Mouse (Mus musculus) heart, postnatal 25 days (tissue): ENCODE data around the gene Man1a. TPM values are rescaled to one million over a fixed set of nuclear protein-coding genes. Genes with fewer than 3 reads are reported as not detected.
A peak's percentile ranks its signal among the peaks of the same experiment; 100 is the strongest.

Experiments
- DNase-seq: peaks from one replicate; pipeline ENCODE4 v3.0.0; 2022; ENCODE audit warnings: low spot score
- intact Hi-C: fragments of 180-260 bp; cut with DNase I; formaldehyde crosslinking; loops from one replicate; pipeline ENCODE4 v1.15.1; 2025
- total RNA-seq, 2 experiments: library from RNA; stranded (reverse); gene quantifications; 2 replicates each; pipeline ENCODE4 v1.2.3; 2021

The Man1a gene
- total RNA-seq, 2 experiments from 2014 or later: 35.0 to 36.2 TPM

- intact Hi-C loops: no loop called here
- DNase-seq: no peak
These were observed 134.8 kb downstream of the Man1a start for GRCm38 (mm10) chr10:53941597-53941996.

GRCm38 (mm10) chr10:53938199-53938598, 138.2 kb downstream of the Man1a start:
- DNase-seq: no peak
- intact Hi-C loops: no loop called here

- intact Hi-C loops: no loop called here
- DNase-seq: no peak
These were observed 140.3 kb downstream of the Man1a start for GRCm38 (mm10) chr10:53936078-53936477.

DNA sequence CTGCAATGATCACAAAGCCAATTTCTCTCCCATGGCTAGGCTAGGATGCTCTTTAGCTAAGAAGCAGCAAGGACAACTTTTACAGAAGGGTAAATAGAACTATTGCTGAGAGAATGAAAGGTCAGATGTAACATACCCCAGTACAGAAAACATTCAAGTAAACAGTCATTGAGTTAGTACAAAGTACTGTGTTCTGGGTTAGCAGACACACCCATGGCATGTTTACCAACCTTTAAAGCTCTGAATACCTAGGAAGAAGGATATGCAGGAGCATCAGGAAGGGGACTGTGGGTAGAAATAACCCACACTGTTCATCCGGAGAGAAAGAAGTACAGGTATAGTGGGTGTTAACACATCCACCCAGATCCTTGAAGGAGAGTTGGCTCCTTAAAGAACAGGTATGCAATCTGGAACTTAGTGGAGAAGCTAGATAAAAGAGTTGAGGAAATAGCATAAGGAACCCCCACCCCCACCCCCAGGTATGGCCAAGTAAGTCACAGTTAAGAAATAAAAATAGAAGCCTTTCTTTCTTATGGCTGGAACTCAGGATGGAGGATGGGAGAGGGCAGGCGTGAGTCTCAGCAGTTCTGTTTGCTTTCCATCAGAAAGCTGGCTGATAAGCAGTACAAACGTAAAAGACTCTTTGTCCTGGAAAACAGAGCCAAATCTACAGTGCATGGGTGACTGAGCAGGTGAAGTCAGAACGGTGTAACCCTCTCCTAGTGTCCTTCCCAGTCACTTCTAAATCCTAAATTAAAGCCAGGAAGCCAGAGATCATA, 146.5 kb downstream of the Man1a start:
- DNase-seq: no peak
- intact Hi-C loops: no loop called here

DNA sequence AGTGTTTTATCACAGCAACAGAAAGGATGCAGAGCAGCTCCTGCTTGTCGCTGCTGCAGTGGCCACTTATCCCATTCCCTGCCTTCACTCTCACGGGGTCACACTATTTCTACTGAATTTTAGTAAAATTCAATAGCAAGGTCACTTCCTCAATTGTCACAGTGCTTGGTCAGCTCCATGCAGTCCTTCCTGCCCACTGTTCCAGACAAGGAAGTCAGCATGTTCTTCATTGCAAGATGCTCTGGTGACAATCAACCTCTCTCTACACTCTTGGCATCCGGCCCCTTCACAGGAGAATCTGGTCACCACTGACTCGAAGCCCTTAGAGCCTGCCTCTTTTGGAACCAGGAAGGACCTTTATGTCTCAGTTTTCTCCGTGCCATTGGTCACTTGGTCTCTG, 148.5 kb downstream of the Man1a start:
- DNase-seq: no peak
- intact Hi-C loops: no loop called here

- DNase-seq: no peak
- intact Hi-C loops: no loop called here
These were observed 151.0 kb downstream of the Man1a start for GRCm38 (mm10) chr10:53925456-53925855.

DNA sequence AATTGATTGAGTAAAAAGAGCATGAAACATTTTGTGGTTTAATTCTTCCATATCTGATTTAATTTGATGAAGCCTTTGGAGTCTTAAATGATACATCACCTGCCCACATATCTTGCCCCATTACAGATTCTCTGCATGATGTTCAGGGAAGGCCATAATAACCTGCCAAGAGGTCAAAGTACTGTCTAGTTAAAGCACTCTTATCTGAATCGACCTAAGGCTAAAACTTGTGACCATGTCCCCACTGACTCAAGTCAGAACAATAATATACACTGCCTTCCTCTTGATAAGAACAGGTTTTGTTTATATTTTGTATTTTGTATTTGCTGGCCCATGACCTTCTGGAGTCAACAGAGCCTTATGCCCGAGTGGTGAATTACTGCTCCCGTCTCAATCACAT, 154.2 kb downstream of the Man1a start:
- no peak for DNase-seq
- intact Hi-C loops: no loop called here

DNA sequence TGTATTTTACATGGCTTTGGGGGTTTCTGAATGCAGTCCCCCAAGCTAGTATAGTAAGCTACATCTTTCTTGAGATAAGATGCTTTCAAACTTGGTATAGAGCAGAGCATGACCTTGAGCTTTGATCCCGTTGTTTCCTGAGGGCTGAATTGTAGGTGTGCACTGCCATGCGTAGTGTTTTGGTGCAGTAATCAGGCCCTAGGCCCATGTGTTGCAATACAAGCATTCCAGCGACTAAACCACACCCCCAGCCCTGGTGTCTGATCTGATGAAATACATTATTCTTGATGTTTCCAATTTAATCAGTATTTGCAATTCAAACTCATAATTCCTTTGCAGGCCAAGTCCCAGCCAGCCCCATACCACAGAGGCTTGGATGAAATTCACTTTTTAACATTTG, 158.9 kb downstream of the Man1a start:
- intact Hi-C loops: no loop called here
- DNase-seq: no peak

GRCm38 (mm10) chr10:53915719-53916118, 160.7 kb downstream of the Man1a start:
- intact Hi-C loops: no loop called here
- no peak for DNase-seq

DNA sequence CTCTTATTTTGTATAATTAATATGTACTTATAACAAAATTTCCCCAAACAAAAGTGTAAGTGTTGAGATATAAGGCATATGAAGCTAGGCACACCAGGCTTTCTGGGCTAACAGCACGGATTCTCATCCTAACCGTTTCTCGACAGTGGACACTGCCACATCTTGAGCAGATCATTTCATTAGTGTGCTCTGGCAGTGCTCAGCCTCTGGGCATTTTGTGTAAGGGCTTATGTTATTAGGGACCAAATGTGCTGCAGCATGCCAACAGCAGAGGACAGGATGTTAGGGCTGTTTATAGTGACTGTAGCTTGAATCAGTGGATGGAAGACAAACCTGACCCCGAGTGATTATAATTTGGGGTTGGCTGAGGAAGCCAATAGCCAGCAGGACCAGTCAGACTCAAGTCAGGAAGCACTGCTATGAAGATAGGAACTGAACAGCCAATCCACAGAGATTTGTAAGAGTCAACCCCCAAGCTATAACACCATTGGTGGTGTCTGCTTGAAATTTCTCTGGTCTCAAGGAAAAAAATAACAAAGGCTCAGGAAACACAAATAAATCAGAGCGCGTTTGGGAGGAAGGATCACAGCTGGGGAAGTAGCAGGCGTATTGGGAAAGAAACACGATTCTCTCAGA, 161.3 kb downstream of the Man1a start:
- intact Hi-C loops: no loop called here
- DNase-seq: no peak

DNA sequence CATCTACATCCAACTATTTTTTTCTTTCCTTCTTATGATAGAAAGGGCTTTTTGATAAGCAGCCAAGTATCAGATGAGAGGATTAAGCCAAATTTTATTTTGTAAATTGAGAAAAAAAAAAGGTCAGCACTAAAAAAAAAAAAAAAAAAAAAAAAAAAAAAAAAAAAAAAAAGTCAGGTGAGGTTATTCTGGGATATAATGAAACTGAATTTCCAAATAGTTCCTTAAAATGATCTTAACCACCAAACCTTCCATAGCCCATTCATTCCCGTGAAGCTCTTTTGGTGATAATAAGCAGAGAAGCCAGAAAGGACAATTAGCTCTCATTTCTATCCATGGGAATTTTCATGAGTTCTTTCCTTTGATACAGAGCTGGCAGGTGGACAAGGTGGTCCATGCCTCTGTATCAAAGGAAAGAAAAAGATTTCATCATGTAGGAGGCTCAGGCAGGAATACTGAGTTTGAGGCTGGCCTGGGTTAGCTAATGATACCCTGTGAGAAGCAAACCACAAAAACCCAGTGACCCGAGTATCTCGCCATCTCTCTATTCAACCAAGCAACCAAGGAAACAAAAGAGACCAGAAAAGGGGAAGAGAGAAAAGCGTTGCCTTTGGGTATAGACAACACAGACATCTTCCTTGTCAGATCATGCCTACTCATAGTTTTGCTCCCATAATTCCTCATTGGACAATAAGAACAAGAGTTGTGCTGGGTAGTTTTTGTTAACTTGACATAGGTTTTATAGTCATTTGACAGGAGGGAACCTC, 162.7 kb downstream of the Man1a start:
- intact Hi-C loops: no loop called here
- no peak for DNase-seq

DNA sequence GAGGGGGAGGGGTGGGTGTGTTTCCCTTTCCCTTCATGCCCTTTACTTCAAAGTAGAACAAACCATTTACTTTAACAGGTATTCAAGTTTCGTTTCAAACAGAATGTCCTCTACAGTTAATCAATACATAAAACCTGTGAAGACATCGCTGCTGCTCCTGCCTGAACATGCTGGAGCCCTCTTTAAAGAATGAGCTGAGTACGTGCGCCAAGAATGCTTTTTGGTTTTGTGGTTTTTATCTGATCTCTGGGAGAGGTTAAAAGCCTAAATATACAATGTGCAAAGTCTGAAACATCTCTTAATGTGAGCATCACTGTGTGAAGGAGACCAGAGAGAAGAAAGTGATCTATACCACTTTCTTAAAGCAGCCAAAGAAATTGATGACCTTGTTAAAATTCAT, 186.9 kb downstream of the Man1a start:
- intact Hi-C loops: no loop called here
- no peak for DNase-seq

DNA sequence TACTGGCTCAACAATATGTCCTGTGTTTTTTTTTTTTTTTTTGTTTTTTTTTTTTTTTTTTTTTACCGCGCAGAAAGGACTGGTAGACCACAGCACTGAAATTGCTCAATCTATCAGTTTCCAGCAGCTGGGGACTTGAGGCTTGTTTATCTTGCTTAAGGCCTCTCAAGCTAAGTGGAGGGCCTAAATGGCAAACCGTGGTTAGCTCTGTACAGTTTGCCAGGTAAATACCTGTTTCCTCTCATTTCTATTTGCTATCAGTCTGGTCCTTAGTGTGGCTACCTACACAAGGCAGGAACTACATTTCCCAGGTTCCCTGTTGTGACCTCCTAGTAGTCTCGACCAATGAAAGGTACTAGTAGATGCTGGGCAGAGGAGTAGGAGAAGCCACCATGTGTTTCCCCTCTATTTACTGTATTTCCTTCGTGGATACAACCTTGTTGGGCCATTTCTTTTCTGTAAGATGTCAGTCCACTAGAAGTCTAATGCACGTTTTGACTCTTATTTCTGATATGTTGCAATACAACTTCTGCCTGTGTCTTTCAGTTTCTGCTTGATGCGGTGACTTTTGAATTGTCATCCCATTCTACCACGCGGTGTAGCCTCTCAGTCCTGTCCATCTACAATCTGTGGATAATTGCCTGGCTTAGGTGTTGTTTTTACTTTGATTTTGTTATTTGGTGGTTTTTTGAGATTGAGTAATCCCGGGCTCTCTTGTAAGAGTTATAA, 187.9 kb downstream of the Man1a start:
- intact Hi-C loops: no loop called here
- no peak for DNase-seq

DNA sequence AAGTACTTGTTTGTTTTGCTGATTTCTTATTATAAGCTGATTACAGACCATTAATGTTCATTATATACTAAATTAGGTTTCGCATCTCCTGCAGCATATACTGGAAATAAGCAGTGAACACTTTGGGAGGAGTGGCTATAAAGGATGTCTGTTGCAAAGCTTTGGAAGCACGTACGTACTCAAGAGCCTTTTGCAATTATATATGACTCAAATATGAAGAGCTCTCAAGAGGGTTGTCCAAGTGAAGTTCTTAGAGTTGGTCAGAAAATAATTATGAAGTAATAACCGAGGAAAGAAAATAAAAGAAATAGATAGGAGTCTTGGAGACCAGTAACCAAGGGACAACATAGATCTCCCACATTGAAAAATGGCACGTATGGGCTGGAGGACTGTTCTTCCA, 189.9 kb downstream of the Man1a start:
- DNase-seq: no peak
- intact Hi-C loops: no loop called here

DNA sequence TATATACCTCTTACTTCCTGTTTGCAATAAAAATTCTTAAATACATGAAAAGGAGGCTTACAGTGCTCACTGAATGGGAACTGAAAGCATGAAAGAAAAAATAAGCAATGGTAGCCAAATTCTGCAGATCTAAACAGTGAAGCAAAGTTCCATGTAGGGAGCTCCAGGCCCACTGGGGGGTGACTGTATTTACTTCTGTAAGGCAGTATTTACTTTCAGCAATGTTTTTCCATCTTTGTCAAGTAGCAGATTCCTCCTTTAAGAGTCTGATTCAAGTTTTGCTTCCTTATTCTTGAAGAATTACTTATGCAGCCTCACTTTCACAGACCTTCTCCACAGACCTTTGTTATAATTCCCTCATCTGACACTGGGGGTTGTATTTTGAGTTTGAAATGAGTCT, 195.1 kb downstream of the Man1a start:
- no peak for DNase-seq
- intact Hi-C loops: no loop called here

DNA sequence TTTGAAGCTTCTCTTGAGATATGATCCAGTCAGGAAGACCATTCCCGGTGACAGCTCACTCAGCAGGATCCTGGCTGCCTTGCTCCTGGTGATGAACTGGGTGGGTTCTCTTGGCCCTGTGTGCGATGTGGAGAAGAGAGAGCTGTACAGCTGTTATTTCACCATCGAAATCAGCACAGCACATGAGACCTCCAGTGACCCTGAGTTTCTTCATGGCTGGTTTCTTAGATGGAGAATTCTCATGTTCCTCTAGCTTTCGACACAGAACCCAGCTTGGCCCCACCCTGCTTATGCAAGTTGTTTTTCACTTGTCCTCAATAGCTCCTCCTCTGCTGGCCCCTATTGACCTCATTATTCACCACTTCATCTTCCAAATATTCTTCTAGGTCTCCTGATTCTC, 200.5 kb downstream of the Man1a start:
- peak; percentile 62 for DNase-seq
- intact Hi-C loops: no loop called here

- intact Hi-C loops: no loop called here
- no peak for DNase-seq
These were observed 202.2 kb downstream of the Man1a start for GRCm38 (mm10) chr10:53874191-53874590.

- no peak for DNase-seq
- intact Hi-C loops: loop anchor here (5.0 to 10.0 kb wide), 3 partner anchors 211 to 1904 kb away; partner anchors contain the start of gene Man1a
These were observed 212.7 kb downstream of the Man1a start for GRCm38 (mm10) chr10:53863486-53864357.

DNA sequence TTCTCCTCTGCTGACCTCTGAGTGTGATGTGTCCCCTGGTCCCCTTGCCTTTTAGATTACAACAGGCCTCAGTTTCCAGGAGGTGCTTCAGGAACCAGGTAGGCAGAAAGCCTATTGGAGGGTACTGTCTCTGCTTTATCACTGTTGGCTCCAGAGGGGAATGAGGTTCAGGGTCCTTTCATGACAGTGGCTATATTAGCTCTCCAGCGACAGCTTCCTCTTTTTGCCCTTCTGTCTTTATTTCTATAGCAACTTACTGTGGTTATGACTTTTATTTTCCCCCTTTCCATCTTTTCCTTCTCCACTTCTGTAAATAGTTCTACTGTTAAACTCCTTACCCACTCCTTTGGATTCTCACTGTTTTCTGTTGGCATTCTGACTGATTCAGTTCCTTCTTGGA, 216.5 kb downstream of the Man1a start:
- intact Hi-C loops: loop anchor here (5.0 to 10.0 kb wide), 3 partner anchors 215 to 1907 kb away; partner anchors contain the start of gene Man1a
- DNase-seq: no peak
